Mouse (Mus musculus) spleen, adult 2 months (tissue): Measurements from ENCODE around the gene Shb. TPM values are rescaled to one million over a fixed set of nuclear protein-coding genes. Genes with fewer than 3 reads are reported as not detected.

Experiments used
- DNase-seq, 2 experiments: peaks; one replicate each; pipeline versions ENCODE4 v3.0.0 to v3.0.0-alpha.2; 2012 to 2021; ENCODE audit warnings: low spot score in 2 of 2, low read depth in 1 of 2
- H3K27ac ChIP-seq: fragments of 200-500 bp; 2 replicates; pipeline ENCODE4 v1.5.1; 2012; ENCODE audit warnings: low read length, inconsistent platforms; ENCODE audit not compliant: insufficient read depth
- H3K27me3 ChIP-seq: fragments of 200-500 bp; 2 replicates; pipeline ENCODE4 v1.6.1; 2012; ENCODE audit warnings: mild to moderate bottlenecking, moderate library complexity, low read length, inconsistent platforms; ENCODE audit not compliant: control insufficient read depth, insufficient read depth
- H3K36me3 ChIP-seq: fragments of 200-500 bp; 2 replicates; pipeline ENCODE4 v1.6.1; 2012; ENCODE audit warnings: mild to moderate bottlenecking, low read length, inconsistent platforms; ENCODE audit not compliant: control insufficient read depth, insufficient read depth
- H3K4me1 ChIP-seq: fragments of 200-500 bp; 2 replicates; pipeline ENCODE4 v1.6.1; 2011; ENCODE audit warnings: inconsistent platforms; ENCODE audit not compliant: control insufficient read depth, insufficient read depth, insufficient read length
- H3K4me3 ChIP-seq: fragments of 200-500 bp; 2 replicates; pipeline ENCODE4 v1.5.1; 2011; ENCODE audit warnings: mild to moderate bottlenecking, inconsistent platforms; ENCODE audit not compliant: insufficient read depth, insufficient read length; ENCODE audit errors: extremely low read depth
- CTCF ChIP-seq: fragments of 200-500 bp; IDR thresholded peaks from 2 replicates; pipeline ENCODE4 v1.5.1; 2011; ENCODE audit warnings: mild to moderate bottlenecking, inconsistent platforms; ENCODE audit not compliant: insufficient read depth, insufficient read length, insufficient replicate concordance; ENCODE audit errors: extremely low read depth
- POLR2A ChIP-seq: fragments of 200-500 bp; IDR thresholded peaks from 2 replicates; pipeline ENCODE4 v1.6.1; 2011; ENCODE audit warnings: low read depth, low read length, inconsistent platforms
- WGBS: fragments of 180-500 bp; shearing (Covaris S2); methylation state at CpG from one replicate; pipeline ENCODE4 v1.1.7; 2018; 5-methylcytosine and 5-hydroxymethylcytosine counted together
- polyA plus RNA-seq: library from polyadenylated mRNA; depleted of rRNA; stranded (reverse); fragments of >200 nt; gene quantifications from 2 replicates; pipeline ENCODE4 v1.2.3, GENCODE M21; 2012

Shb gene
- polyA plus RNA-seq, 1 experiment, result 8.6 TPM

- no peak for DNase-seq
- H3K36me3 ChIP-seq, result no peaks in the 10 kb centered on the region
- H3K27ac ChIP-seq, result no peak overlapping the region
- WGBS, result 86% methylated on average over 4 of the region's 4 CpGs
- H3K4me3 ChIP-seq, result no peak overlapping the region
- TF ChIP-seq CTCF, result no peak
- no peaks in the 10 kb centered on the region for H3K4me1 ChIP-seq
- H3K27me3 ChIP-seq, result no peaks in the 10 kb centered on the region
Measured at GRCm38 (mm10) chr4:45444813-45445212, 87.5 kb downstream of the Shb start.

- no peak overlapping the region for H3K27ac ChIP-seq
- no peak overlapping the region for H3K4me3 ChIP-seq
- no peak for DNase-seq
- no peak for TF ChIP-seq CTCF
- TF ChIP-seq POLR2A, result no peak
- 67% methylated on average over 7 of the region's 7 CpGs for WGBS
- H3K36me3 ChIP-seq, result no peaks in the 10 kb centered on the region
- no peaks in the 10 kb centered on the region for H3K27me3 ChIP-seq
- no peaks in the 10 kb centered on the region for H3K4me1 ChIP-seq
Measured at GRCm38 (mm10) chr4:45443652-45444051, 88.6 kb downstream of the Shb start.

DNA sequence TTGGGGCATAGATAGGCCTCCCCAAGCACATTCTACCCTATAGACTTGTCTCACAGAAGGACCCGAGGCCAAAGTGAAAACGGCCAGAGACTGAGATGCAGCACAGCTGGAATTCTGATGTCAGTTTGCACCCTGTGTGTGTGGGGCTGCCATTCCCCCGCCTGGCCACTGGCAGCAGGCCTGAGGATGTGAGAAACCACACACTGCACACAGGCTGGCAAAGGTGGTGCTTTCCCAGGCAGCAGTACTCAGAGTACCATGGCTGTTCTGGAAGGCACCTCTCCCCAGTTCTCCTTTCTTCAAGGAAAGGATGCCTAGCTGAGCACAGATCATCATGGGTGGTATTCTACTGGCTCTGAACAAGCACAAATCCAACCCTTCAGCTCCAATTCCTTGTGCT, 90.0 kb downstream of the Shb start:
- Histone ChIP-seq H3K36me3 (no peaks in the 10 kb centered on the region), H3K4me3 (no peak overlapping the region), H3K27me3 (no peaks in the 10 kb centered on the region), H3K4me1 (no peaks in the 10 kb centered on the region), H3K27ac (no peak overlapping the region)
- TF ChIP-seq POLR2A (no peak), CTCF (no peak)
- 55% methylated on average over 3 of the region's 3 CpGs for WGBS
- no peak for DNase-seq

- Histone ChIP-seq H3K36me3 (no peaks in the 10 kb centered on the region), H3K27ac (no peak overlapping the region), H3K27me3 (no peaks in the 10 kb centered on the region), H3K4me1 (no peaks in the 10 kb centered on the region), H3K4me3 (no peak overlapping the region)
- TF ChIP-seq POLR2A, result no peak
- no peak for DNase-seq
- 91% methylated on average over 1 of the region's 1 CpGs for WGBS
Measured at GRCm38 (mm10) chr4:45441778-45442177, 90.5 kb downstream of the Shb start.

GRCm38 (mm10) chr4:45439281-45439680, 93.0 kb downstream of the Shb start:
- H3K4me3 ChIP-seq, result no peak overlapping the region
- H3K4me1 ChIP-seq, result peaks cover 6% of the 10 kb centered on the region; the same call in 1 of the 2 replicates
- WGBS, result 78% methylated on average over 5 of the region's 5 CpGs
- no peaks in the 10 kb centered on the region for H3K27me3 ChIP-seq
- no peak overlapping the region for H3K27ac ChIP-seq
- TF ChIP-seq CTCF, result no peak
- no peak for TF ChIP-seq POLR2A
- H3K36me3 ChIP-seq, result no peaks in the 10 kb centered on the region
- DNase-seq, result no peak

DNA sequence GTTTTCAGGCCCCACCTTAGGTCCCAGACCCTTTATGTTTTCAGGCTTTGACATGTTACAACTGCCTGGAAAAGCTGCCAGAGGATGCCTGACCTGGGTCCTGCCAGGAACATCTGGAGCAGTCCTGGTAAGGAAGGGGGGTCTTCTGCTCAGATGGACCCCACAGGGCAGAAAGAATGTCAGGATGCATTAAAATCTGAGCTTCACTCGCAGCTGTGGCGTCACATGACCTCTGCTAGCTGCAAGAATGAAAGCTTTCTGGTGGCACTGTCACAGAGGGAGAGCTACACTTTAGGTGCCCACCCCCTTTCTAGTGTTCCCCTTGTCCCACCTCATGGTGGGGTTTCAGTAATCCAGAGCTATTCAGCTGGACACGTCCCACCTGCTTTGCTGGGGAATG, 95.3 kb downstream of the Shb start:
- Histone ChIP-seq H3K27me3 (no peaks in the 10 kb centered on the region), H3K4me1 (peaks cover 6% of the 10 kb centered on the region; the same call in 1 of the 2 replicates), H3K4me3 (no peak overlapping the region), H3K36me3 (no peaks in the 10 kb centered on the region), H3K27ac (no peak overlapping the region)
- WGBS, result 78% methylated on average over 3 of the region's 3 CpGs
- no peak for TF ChIP-seq POLR2A
- TF ChIP-seq CTCF, result no peak
- DNase-seq, result no peak

DNA sequence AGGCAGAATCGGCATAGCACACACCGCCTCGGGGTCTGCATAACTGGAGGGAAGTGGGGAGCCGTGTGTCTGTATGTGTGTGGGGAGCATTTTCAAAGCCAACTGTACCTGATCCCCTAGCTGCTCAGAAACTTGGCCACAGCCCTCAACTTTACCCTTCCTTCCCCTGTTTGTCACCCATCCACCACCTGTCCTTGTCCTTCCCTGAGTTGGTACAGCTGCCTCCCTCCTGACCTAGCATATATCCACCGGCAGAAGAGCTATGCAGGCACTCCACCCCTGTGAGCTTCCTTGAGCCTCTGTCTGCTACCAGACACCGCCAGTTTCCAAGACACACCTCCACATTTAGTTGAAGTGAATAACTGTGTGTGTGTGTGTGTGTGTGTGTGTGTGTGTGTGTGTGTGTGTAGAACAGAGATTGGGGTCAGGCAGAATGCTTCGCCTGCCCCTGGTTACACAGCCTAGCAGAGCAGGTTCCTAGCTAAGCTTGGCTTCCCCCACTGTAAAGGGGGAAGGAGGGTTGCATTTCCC, 95.8 kb downstream of the Shb start:
- 61% methylated on average over 7 of the region's 7 CpGs for WGBS
- DNase-seq, result no peak
- no peaks in the 10 kb centered on the region for H3K36me3 ChIP-seq
- peaks cover 6% of the 10 kb centered on the region; the same call in 1 of the 2 replicates for H3K4me1 ChIP-seq
- no peak overlapping the region for H3K4me3 ChIP-seq
- no peaks in the 10 kb centered on the region for H3K27me3 ChIP-seq
- no peak overlapping the region for H3K27ac ChIP-seq
- TF ChIP-seq CTCF (no peak), POLR2A (no peak)
